Mouse (Mus musculus) hindbrain, embryonic 11.5 days (tissue): Measurements from ENCODE around the gene H2-Ob. TPM values are rescaled to one million over a fixed set of nuclear protein-coding genes. Genes with fewer than 3 reads are reported as not detected.

Source experiments
- ATAC-seq: fragments of 200-750 bp; cut with Nextera tagmentation; 2 replicates; pipeline ENCODE4 v1.8.0; 2017; ENCODE audit warnings: mild to moderate bottlenecking, moderate TSS enrichment, moderate library complexity; ENCODE audit not compliant: low FRiP score
- DNase-seq: peaks from one replicate; pipeline ENCODE4 v3.0.0-alpha.2; 2015; ENCODE audit warnings: low spot score
- H3K27ac ChIP-seq: fragments of 300-500 bp; sonication (generic); 2 replicates; pipeline ENCODE4 v1.5.1; 2014; ENCODE audit warnings: mild to moderate bottlenecking, low read depth, low read length
- H3K27me3 ChIP-seq: fragments of 300-500 bp; sonication (generic); 2 replicates; pipeline ENCODE4 v1.6.1; 2014; ENCODE audit warnings: mild to moderate bottlenecking, low read length, moderate library complexity, mixed read lengths; ENCODE audit not compliant: control insufficient read depth, insufficient read depth
- H3K36me3 ChIP-seq: fragments of 300-500 bp; sonication (generic); 2 replicates; pipeline ENCODE4 v1.6.1; 2014; ENCODE audit warnings: mild to moderate bottlenecking, low read length, moderate library complexity, mixed read lengths; ENCODE audit not compliant: control insufficient read depth, insufficient read depth
- H3K4me1 ChIP-seq: fragments of 300-500 bp; sonication (generic); replicated peaks from 2 replicates; pipeline ENCODE4 v1.6.1; 2014; ENCODE audit warnings: low read length, mixed read lengths; ENCODE audit not compliant: control insufficient read depth, insufficient read depth
- H3K4me2 ChIP-seq: fragments of 300-500 bp; sonication (generic); replicated peaks from 2 replicates; pipeline ENCODE4 v1.6.1; 2014; ENCODE audit warnings: mild to moderate bottlenecking, low read depth, low read length
- H3K4me3 ChIP-seq: fragments of 300-500 bp; sonication (generic); 2 replicates; pipeline ENCODE4 v1.5.1; 2014; ENCODE audit warnings: low read depth, low read length
- H3K9ac ChIP-seq: fragments of 300-500 bp; sonication (generic); 2 replicates; pipeline ENCODE4 v1.6.1; 2014; ENCODE audit warnings: low read depth, low read length
- H3K9me3 ChIP-seq: fragments of 300-500 bp; sonication (generic); 2 replicates; pipeline ENCODE4 v1.6.1; 2016; ENCODE audit warnings: low read length; ENCODE audit not compliant: control insufficient read depth
- WGBS: fragments of 180-500 bp; shearing (Covaris S2); extraction: QIAGEN DNeasy Blood & Tissue Kit; methylation state at CpG from one replicate; pipeline ENCODE4 v1.1.7; 2014; 5-methylcytosine and 5-hydroxymethylcytosine counted together
- polyA plus RNA-seq: library from polyadenylated mRNA; unstranded; fragments of >200 nt; fragmentation: Nextera tagmentation; extraction: Ambion mirVana; gene quantifications from 2 replicates; pipeline ENCODE4 v1.2.1, GENCODE M21; 2014

The H2-Ob gene
- polyA plus RNA-seq, 1 experiment from 2014 or later = not detected

GRCm38 (mm10) chr17:34198521-34198912 is 40.2 kb upstream of the H2-Ob start:
- Histone ChIP-seq H3K9ac (no peak overlapping the region), H3K4me2 (peak overlapping the region; percentile 57), H3K36me3 (no peaks in the 10 kb centered on the region), H3K4me1 (peaks cover 3% of the 10 kb centered on the region), H3K4me3 (peak overlapping the region; percentile 33), H3K27ac (no peak overlapping the region), H3K9me3 (no peaks in the 10 kb centered on the region), H3K27me3 (peaks cover 50% of the 10 kb centered on the region)
- DNase-seq (no peak), ATAC-seq (no peak)
- WGBS = 7% methylated on average over 11 of the region's 11 CpGs

- 69% methylated on average over 12 of the region's 12 CpGs for WGBS
- no peak overlapping the region for H3K4me3 ChIP-seq
- DNase-seq (no peak), ATAC-seq (no peak)
- H3K4me2 ChIP-seq = no peak overlapping the region
- peaks cover 3% of the 10 kb centered on the region for H3K4me1 ChIP-seq
- H3K9ac ChIP-seq = no peak overlapping the region
- H3K27ac ChIP-seq = no peak overlapping the region
- peaks cover 49% of the 10 kb centered on the region for H3K27me3 ChIP-seq
- no peaks in the 10 kb centered on the region for H3K9me3 ChIP-seq
- H3K36me3 ChIP-seq = no peaks in the 10 kb centered on the region
These were observed 39.6 kb upstream of the H2-Ob start for GRCm38 (mm10) chr17:34199050-34199619.

- Histone ChIP-seq H3K36me3 (no peaks in the 10 kb centered on the region), H3K4me2 (no peak overlapping the region), H3K9me3 (no peaks in the 10 kb centered on the region), H3K27me3 (peaks cover 49% of the 10 kb centered on the region), H3K9ac (no peak overlapping the region), H3K4me1 (peaks cover 8% of the 10 kb centered on the region), H3K4me3 (no peak overlapping the region), H3K27ac (no peak overlapping the region)
- WGBS = 83% methylated on average over 10 of the region's 10 CpGs
- no peak for DNase-seq
- no peak for ATAC-seq
These were observed 38.7 kb upstream of the H2-Ob start for GRCm38 (mm10) chr17:34200047-34200446.

GRCm38 (mm10) chr17:34200772-34201505 is 37.8 kb upstream of the H2-Ob start:
- 88% methylated on average over 16 of the region's 16 CpGs for WGBS
- no peak overlapping the region for H3K27ac ChIP-seq

GRCm38 (mm10) chr17:34201506-34202055 is 37.1 kb upstream of the H2-Ob start:
- Histone ChIP-seq H3K4me2 (no peak overlapping the region), H3K4me3 (no peak overlapping the region), H3K27ac (no peak overlapping the region), H3K4me1 (peaks cover 9% of the 10 kb centered on the region), H3K9ac (no peak overlapping the region), H3K27me3 (peaks cover 49% of the 10 kb centered on the region), H3K36me3 (no peaks in the 10 kb centered on the region), H3K9me3 (no peaks in the 10 kb centered on the region)
- WGBS = 76% methylated on average over 7 of the region's 7 CpGs
- DNase-seq = no peak
- ATAC-seq = no peak

More at GRCm38 (mm10) chr17:34200772-34201505, 37.8 kb upstream of the H2-Ob start:
- ATAC-seq (no peak), DNase-seq (no peak)
- H3K9me3 ChIP-seq = no peaks in the 10 kb centered on the region
- H3K9ac ChIP-seq = no peak overlapping the region
- H3K4me1 ChIP-seq = peaks cover 9% of the 10 kb centered on the region
- H3K4me2 ChIP-seq = no peak overlapping the region
- peaks cover 54% of the 10 kb centered on the region for H3K27me3 ChIP-seq
- H3K36me3 ChIP-seq = no peaks in the 10 kb centered on the region
- H3K4me3 ChIP-seq = no peak overlapping the region

- H3K4me1 ChIP-seq = peaks cover 9% of the 10 kb centered on the region
- 77% methylated on average over 4 of the region's 4 CpGs for WGBS
- H3K27me3 ChIP-seq = peaks cover 39% of the 10 kb centered on the region
- no peak overlapping the region for H3K4me3 ChIP-seq
- H3K27ac ChIP-seq = no peak overlapping the region
- H3K9me3 ChIP-seq = no peaks in the 10 kb centered on the region
- H3K9ac ChIP-seq = no peak overlapping the region
- ATAC-seq (0 out of 2 replicates have a peak, but pooled peaks have one; percentile 35), DNase-seq (no peak)
- H3K4me2 ChIP-seq = no peak overlapping the region
- H3K36me3 ChIP-seq = no peaks in the 10 kb centered on the region
These were observed 35.8 kb upstream of the H2-Ob start for GRCm38 (mm10) chr17:34202760-34203442.

GRCm38 (mm10) chr17:34203444-34203843 is 35.3 kb upstream of the H2-Ob start, which contains the start of gene Tap2:
Gene Tap2, plus strand, starts transcription at chr17:34203527.
- peaks cover 34% of the 10 kb centered on the region for H3K27me3 ChIP-seq
- peaks cover 6% of the 10 kb centered on the region; the same call in 1 of the 2 replicates for H3K4me1 ChIP-seq
- H3K9ac ChIP-seq = peak within 1 kb of the TSS; percentile 39
- peak within 1 kb of the TSS; percentile 89 for H3K4me2 ChIP-seq
- H3K36me3 ChIP-seq = no peaks in the 10 kb centered on the region
- DNase-seq = no peak
- H3K4me3 ChIP-seq = peak within 1 kb of the TSS; percentile 61
- H3K9me3 ChIP-seq = no peaks in the 10 kb centered on the region
- WGBS = 59% methylated on average over 5 of the region's 5 CpGs
- H3K27ac ChIP-seq = no peak within 1 kb of the TSS
- no peak for ATAC-seq

GRCm38 (mm10) chr17:34204303-34205010 is 34.2 kb upstream of the H2-Ob start:
- H3K9ac ChIP-seq = peak overlapping the region; percentile 39
- ATAC-seq = no peak

More at GRCm38 (mm10) chr17:34204303-34205010, 34.2 kb upstream of the H2-Ob start:
- Histone ChIP-seq H3K27me3 (peaks cover 23% of the 10 kb centered on the region), H3K27ac (no peak overlapping the region), H3K9me3 (no peaks in the 10 kb centered on the region), H3K36me3 (no peaks in the 10 kb centered on the region), H3K4me2 (peak overlapping the region; percentile 89), H3K4me3 (peak overlapping the region; percentile 61), H3K4me1 (peaks cover 6% of the 10 kb centered on the region; the same call in 1 of the 2 replicates)
- WGBS = under 1% methylated on average over 44 of the region's 44 CpGs
- DNase-seq = peak; percentile 90
